Mouse (Mus musculus): ENCODE measurements around the gene Yif1a.

The Yif1a gene

DNA sequence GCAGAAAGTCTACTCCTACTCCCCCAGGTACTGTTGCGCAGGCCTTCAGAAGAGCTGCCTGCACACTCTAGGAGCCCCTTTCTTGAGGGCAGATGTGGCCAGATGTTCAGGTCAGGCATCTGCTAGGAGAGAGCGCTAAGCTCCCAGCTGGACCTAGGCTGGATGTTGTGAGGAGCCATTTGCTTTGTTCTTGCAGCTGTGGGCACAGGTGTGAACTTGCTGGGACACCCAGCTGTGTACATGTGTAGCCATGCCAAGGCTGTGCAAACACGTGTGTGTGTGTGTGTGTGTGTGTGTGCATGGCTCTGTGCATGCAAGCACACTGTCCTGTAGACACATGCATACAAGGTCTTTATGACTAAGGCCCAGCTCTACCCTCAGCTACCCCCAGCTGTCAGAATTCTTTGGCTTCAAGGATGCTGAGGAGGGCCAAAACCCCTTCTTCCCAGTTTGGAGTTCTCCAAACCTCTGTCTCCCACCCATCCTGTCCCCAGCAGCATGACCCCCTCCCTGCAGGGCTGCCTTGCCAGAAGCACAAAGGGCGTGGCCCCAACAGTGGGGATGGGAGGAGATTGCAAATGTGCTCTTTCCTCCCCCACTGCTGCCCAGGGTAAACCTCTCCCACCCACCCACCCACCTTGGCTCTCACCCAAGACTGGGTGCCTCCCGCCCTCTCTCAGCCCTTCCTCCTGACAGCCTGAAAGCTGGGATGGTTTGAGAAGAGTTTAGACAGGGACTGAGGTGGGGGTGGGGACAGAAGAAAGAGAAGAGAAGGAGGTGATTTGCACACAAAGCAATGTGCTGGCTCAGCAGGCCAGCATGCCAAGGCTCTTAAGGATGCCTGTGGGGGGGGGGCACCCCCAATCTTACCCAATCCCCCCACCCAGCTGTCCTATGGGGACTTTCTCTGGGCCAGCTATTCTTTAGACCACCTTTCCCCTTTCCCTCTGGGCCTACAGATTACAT is 27.7 kb upstream of the Yif1a start:
- no peak for DNase-seq (ENCODE audit: low read depth, low spot score)

DNA sequence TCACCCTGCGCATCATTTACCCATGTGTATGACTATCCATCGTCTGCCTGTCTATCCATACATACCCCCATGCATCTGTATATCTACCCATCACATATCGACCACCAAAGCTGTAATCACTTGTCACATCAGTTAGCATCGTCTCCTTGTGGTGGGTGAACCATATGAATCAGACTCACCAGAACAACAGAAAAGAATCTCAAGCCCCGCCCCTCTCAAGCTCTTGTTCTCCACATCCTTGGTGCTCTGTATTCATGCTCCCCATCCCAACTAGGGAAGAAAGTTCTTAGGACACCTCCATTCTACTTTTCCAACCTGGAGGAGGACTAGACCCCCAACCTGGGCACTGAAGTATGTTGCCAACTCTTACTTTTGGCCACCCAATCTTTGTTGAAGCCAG is 26.3 kb upstream of the Yif1a start:
- no peak for DNase-seq (ENCODE audit: low read depth, low spot score)

DNA sequence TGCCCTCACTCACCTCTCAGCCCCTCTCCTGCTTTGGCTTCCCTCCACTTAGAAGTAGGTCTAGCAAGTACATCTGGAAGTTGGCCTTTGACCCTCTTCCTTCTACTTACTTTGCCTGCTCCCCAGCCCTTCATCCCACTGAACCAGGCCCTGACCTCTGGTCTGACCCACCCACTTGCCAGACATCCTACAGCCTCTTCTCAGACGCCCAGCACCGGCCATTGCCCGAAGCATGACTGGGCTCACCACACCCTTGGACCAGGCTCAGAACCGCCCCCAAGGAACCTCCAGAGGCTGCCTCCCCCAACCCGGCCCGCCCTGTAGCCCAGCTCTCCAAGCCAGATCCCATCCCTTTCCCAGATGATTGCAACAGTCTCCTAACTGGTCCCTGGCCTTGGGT is 25.9 kb upstream of the Yif1a start:
- no peak for DNase-seq (ENCODE audit: low read depth, low spot score)

DNA sequence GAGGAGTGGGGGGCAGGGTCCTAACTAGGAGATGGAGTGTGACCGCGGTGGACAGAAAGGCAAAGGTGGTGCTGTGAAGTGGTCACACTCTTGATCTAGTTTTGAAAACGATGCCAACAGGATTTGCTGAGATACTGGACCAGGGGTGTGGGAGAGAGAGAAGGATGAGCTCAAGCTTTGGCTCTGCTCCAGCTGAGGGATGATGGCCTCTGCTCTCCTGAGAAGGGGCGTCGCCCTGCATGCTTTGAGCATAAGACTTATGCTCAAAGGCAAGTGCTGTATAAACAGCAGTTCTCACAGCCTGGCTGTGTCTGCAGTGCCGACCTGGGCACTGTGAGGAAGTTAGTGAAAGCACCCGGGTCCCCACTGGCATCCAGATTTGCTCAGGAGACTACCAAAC is 23.2 kb upstream of the Yif1a start:
- no peak for DNase-seq (ENCODE audit: low read depth, low spot score)

DNA sequence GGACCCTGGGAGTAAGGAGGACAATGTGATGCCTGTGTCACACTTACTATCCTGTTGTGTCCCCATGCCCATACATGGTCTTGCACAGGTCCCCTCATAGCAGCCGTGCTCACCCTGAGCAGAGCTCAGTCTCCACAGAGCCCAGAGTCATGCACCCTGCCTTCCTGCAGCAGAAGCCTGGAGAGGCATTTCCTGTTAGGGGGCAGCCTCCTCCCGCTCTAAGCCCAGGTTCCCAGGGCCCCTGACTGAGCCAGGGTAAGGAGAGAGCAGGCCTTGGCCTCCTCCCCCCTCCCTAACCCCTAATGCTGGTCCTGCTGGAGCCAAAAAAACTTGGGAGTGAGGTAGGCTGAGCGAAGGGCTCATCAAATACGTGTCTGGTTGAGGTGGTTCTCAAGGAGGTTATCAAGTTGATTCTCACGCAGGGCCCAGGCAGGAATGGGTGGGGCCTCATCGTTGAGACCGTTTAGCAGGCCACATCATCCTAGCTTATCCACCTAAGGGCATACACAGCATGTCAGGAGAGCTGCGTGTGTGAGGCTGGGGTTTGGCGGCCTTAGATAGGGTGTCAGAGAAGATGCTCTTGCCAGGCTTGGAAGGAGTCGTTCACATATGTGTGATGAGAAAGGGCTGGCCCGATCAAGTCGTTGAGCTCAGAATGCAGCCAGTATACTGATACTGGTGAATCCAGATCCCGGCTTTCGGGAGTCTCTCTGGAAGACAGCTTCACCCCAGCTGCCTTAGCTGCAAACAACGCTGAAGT is 21.1 kb upstream of the Yif1a start:
- no peak for DNase-seq (ENCODE audit: low read depth, low spot score)

DNA sequence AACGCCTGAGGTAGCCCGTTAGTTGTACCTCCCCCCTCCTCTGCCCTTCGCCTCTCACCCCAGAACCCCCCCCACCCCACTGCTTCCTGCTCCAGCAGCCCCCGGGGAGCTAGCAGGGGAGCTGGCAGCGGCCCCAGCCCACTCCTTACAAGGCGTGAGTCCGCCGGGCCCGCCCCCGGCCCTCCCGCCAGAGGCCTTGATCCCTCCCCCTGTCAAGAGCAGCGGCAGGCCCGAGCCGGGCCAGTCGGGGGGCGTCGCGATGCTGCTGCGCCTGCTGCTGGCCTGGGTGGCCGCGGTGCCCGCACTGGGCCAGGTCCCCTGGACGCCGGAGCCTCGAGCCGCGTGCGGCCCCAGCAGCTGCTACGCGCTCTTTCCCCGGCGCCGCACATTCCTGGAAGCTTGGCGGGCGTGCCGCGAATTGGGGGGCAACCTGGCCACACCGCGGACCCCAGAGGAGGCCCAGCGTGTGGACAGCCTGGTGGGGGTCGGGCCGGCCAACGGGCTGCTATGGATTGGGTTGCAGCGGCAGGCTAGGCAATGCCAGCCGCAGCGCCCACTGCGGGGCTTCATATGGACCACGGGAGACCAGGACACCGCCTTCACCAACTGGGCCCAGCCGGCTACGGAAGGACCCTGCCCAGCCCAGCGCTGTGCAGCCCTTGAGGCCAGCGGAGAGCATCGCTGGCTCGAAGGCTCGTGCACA is 20.3 kb upstream of the Yif1a start, which contains the start of gene Cd248:
Cd248 (plus strand) TSS at position 212 of the 703 bp plus-strand sequence.
- DNase-seq (ENCODE audit: low read depth, low spot score) = no peak

DNA sequence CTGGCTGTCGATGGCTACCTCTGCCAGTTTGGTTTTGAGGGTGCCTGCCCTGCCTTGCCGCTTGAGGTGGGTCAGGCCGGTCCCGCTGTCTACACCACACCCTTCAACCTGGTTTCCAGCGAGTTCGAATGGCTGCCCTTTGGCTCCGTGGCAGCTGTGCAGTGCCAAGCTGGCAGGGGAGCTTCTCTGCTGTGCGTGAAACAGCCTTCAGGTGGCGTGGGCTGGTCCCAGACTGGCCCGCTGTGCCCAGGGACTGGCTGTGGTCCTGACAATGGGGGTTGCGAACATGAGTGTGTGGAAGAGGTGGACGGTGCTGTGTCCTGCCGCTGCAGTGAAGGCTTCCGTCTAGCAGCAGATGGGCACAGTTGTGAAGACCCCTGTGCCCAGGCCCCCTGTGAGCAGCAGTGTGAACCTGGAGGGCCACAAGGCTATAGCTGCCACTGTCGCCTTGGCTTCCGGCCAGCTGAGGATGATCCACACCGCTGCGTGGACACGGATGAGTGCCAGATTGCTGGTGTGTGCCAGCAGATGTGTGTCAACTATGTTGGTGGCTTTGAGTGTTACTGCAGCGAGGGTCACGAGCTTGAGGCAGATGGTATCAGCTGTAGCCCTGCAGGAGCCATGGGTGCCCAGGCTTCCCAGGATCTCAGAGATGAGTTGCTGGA is 19.6 kb upstream of the Yif1a start:
- DNase-seq (ENCODE audit: low read depth, low spot score) = no peak

DNA sequence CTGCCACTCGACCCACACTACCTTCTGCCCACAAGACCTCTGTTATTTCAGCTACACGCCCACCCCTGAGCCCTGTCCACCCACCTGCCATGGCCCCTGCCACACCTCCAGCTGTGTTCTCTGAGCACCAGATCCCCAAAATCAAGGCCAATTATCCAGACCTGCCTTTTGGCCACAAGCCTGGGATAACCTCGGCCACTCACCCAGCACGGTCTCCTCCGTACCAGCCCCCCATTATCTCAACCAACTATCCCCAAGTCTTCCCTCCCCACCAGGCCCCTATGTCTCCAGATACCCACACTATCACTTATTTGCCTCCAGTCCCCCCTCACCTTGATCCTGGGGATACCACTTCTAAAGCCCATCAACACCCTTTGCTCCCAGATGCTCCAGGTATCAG is 18.9 kb upstream of the Yif1a start:
- DNase-seq (ENCODE audit: low read depth, low spot score) = no peak

DNA sequence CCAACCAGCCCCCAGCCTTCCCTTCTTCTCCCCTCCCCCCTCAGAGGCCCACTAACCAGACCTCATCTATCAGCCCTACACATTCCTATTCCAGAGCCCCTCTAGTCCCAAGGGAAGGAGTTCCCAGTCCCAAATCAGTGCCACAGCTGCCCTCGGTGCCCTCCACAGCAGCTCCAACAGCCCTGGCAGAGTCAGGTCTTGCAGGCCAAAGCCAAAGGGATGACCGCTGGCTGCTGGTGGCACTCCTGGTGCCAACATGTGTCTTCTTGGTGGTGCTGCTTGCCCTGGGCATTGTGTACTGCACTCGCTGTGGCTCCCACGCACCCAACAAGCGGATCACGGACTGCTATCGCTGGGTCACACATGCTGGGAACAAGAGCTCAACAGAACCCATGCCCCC is 18.4 kb upstream of the Yif1a start:
- no peak for DNase-seq (ENCODE audit: low read depth, low spot score)

DNA sequence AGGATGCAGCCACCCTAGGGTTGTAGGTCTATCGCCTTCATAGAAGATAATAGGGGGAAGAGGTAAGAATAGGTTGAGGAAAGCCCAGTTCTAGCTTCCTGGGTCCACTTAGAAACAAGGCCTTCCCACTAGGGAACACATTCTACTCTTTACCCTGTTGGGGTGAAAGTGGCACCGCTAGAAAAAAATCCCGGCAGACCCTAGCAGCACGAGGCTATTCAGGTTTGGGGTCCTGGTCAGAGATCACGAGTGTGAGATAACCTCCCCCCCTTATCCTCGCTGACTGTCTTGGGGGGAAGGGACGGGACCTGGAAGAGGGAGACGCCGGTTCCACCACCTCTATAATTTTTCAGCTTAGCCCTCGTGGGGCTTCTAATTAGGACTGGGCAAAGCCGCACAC is 17.3 kb upstream of the Yif1a start:
- DNase-seq (ENCODE audit: low read depth, low spot score) = no peak

DNA sequence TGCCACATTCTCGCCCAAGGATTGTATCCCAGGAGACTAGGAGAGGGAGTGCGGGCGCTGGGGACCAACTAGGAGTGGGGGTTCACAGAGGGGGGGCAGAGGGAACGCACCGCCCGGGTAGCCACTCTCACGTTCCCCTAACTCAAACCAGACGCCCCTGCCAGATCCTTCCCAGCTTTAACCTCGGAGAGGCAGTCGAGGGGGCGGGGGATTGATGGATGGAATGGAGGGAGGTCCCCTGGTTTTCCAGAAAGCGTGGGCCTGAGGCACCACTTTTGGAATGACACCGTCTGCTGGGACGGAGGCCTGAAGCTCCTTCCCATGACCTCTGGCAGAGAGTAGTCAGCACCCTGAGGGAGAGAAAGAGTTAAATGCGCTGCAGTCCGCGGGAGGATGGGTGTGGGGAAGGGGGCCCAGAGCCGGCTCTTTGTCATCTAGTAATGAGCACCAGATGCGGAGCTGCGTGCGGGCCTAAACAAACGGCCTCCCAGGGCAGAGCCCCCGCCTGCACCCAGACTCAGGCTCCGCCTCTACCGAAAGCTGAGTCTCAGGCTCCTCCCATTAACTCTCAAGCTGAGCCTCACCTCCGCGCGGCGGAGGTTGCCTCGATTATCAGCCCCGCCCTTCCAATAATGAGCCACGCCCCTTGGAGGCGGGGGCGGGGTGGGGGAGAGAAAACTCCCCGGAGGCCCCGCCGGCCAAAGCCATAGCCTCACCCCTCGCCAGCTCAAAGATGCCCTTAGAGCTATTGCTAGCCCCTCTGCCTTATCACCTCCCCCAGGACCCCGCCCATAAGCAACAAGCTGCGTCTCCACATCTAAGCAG is 16.6 kb upstream of the Yif1a start:
- DNase-seq (ENCODE audit: low read depth, low spot score) = no peak

DNA sequence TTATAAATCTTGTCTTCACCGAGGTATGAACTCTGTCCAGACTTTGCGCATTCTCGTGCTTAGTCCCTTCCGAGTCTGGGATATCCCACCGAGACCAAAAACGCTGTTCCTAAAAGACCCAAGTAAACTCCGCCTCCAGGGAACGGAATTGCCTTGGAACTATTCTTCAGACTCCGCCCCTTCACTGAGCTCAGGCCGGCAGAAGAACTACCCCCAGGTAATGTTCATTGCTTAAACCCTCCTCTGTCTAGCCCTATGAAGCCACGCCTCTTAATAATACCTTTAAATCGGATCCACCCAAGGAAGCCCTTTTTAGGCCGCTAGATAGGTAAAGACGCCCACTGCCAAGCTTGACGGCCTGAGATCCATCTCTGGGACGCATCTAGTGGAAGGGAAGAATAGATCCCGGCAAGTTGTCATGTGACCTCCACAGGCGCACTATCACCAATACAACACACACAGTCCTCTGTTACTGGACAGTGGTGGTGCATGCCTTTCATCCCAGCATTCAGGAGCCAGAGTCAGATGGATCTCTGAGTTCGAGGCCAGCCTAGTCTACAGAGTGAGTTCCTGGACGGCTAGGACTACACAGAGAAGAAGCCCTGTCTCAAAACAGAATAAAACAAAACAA is 15.8 kb upstream of the Yif1a start:
- DNase-seq (ENCODE audit: low read depth, low spot score) = no peak

DNA sequence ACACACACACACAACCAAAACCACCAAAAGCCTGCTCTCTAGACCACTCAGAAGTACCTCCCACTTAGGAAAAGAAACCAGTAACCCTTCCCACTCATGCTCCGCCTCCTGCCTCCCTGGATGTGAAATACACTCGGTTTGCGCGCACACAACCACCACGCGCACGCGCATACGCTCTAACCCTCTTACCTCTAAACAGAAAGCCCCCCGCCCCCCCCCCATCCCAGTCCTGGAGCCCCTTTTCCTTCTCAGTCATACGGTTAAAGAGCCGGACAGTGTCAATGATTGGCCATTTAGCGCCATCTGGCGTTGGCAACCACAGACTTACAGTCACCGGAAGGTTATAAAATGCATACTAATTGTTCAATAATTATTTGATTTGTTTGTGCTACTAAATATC is 15.3 kb upstream of the Yif1a start:
- no peak for DNase-seq (ENCODE audit: low read depth, low spot score)

DNA sequence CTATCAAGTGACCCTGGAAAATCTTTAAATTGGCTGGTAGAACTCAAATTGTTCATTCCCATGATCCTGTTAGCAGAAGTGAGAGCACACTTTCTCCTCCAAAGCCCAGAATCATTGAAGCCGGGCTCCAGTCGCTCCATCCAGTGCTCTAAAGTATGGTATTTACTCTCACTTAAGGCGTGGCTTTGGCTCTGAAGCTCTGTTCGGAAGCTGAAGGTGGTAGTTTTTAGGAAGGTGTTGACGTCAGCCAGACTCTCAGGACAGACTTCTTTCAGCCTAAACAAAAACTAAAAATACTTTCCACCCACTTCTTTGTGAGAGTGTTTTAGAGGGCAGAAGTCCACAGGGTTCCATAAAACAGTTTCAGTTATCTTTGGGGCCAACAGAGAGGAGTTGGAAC is 14.8 kb upstream of the Yif1a start:
- no peak for DNase-seq (ENCODE audit: low read depth, low spot score)

DNA sequence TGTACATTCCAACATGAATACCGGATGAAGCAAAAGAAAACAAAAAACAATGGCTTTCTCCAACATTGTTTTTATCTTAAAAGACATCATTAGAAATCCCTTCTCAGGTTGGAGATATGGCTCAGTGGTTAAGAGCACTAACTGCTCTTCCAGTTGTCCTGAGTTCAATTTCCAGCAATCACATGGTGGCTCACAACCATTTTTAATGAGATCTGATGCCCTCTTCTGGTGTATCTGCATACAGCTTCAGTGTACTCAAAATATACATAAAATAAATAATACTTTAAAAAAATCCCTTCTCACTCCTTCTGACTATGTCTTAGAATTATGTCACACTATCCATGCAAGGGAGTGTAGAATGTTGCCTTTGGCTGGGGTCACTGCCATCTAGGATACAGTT is 9.1 kb upstream of the Yif1a start:
- DNase-seq (ENCODE audit: low read depth, low spot score) = no peak

DNA sequence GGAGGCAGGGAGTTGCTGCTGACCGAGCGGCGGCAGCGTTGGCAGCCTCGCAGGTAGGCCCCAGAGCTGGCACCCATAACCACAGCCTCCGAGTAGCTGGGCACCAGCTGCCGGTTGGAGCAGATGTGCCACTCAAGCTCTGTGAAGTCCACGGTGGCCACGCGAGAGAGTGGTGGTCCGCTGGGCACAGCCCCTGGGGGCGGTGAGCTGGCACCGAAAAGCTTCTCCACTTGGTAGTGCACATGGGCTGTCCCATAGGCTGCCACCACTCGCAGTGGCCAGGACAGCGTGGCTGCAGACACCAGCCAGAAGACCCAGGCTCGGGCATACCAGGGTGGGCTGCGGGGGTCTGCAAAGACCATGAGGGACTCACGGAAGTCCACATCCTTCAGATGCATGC is 6.3 kb upstream of the Yif1a start:
- DNase-seq (ENCODE audit: low read depth, low spot score) = no peak

DNA sequence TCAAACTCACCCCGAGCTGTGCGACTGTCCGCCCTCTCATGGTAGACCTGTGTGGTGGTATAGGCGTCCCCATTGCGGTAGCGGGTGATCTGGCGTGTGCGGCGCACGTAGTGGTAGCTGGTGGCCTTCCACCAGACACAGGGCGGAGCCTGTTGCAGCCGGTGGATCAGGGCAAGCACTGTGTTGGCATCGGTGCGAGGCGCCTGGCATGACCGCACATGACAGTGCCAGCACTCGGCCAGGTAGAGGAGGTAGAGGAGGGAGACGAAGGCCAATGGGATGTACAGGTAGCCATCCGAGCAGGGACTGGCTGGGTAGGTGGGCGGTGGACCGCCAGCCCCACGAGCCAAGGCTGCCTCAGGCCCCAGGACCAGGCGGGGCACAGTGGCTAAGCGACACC is 5.7 kb upstream of the Yif1a start:
- no peak for DNase-seq (ENCODE audit: low read depth, low spot score)

DNA sequence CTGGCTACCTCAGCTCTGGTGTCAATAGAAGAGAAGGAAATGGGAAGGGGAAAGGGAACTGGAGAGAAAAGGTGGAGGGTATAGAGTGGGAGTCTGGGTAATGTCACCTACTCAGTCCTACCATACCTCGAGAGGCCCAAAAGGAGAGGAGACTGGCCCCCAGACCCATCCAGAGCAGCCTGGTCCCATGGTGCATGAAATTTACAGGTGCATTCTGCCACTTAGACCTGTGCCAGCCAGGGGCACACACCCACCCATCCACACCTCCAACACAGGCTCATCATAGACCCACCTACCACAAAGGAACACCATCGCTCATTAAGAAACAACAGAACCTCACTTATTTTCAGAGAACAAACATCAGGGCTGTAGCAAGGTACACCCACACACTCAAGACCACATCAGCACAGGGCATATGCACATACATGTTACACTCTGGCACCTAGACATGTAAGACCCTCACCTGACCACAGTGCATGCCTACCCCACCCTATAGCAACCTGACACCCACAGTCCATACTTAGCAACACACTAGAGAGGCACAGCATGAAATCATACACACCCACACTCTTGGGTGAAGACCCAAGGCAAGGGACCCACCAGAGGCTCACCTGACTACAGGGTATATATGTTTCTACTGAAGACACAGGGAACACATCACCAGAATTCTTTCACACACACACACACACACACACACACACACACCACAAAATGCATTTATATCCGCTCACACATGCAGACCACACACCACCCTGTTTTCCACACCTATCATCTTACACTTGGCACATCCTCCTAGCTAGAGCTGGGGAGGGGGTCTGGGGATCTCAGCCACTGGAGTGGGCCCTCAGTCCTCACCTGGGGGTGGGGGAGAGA is 4.1 kb upstream of the Yif1a start:
- no peak for DNase-seq (ENCODE audit: low read depth, low spot score)

DNA sequence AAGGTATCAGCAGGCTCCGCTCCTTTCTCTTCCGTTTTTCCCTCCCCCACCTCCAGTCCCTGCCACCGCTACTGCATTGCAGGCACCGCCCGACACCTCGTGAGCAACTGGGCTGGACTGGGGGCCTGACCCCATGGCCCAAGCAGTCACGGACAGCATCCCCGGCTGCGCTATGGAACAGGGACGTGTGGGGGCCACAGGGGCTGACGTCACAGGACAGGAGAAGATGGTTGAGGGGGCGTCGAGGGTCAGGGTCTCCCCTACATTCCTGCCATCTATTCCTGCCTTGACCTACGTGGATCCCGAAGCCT is 3.5 kb upstream of the Yif1a start:
- DNase-seq (ENCODE audit: low read depth, low spot score) = no peak

Data from retina, postnatal 7 days (tissue).